Mouse (Mus musculus) fat pad, adult 2 months (tissue): ENCODE results near the gene Acvr1.

Experiments used
- DNase-seq: peaks from one replicate; pipeline ENCODE4 v3.0.0-alpha.2; 2011; ENCODE audit warnings: low read depth, low spot score; ENCODE audit errors: extremely low read depth

Acvr1 gene

DNA sequence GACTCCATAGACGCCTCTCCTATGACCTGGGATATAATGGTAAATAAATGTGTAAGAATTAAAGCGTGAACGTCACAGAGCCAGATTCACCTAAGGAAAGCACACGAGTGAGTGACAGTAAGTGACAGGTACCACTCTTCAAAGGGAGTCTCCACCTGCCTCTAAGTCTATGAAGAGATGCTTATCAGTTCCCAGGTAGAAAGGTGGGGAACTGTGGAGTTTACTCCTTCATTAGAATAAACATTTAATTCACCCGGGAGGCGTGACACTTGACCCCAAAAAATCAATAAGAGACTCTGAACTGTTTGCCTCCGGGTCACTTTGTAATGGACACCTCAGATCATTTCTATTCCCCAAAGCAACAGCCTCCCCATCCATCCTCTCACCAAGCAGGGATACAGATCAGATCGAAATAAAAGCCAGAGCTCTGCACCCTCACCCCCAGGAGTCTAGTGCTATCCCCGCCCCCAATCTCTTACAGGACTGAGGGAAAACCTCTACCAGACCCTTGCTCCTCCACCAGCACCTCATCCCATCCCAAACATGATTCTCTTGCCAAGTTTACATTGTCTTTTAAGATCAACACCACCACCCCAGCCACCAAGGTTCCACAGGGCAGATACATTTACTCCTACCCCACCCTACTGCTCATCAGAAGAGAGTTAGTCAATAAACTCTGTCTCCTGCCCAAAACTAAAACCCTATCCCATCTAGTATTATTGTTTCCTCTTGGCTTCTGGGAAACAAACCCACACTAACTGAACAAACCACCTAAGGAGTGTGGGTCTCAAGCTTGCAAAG lies 9.7 kb downstream of the Acvr1 start:
- no peak for DNase-seq

DNA sequence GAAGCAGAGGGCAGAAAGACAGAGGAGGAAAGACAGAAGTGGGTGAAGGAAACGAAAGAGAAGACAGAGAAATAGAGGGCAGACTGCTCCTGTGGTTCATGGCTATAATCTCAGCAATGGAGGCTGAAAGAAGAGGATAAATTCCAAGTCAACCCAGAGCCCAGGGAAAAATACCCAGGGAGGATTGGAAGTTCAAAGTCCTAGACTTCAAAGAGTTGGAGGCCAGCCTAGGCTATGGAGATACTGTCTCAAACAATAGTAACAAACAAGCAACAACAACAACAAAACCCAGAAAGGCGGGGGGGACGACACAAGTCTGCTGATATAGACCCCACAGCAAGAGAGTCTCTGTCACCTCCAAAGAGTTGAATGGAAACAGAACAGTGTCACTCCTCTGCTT lies 14.7 kb downstream of the Acvr1 start:
- DNase-seq = no peak

DNA sequence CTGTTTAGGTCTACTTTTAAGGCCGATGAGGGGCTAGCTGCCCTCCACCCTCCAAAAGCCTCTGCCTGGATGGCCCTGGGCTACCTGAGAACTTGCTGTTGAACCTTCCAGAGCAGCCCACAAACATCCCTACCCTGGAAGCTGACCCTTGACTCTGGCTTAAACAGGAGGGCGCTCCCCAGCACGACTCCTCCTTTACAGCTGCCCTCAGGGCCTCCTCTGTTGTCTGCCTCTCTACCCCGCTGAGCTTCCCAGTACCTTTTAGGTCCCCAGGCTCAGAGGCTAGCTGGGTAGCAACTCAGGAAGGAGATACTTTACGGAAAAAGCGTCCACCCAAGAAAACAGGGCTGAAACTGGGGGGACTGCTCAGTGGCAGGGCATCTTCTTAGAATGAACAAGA lies 15.1 kb downstream of the Acvr1 start:
- no peak for DNase-seq

DNA sequence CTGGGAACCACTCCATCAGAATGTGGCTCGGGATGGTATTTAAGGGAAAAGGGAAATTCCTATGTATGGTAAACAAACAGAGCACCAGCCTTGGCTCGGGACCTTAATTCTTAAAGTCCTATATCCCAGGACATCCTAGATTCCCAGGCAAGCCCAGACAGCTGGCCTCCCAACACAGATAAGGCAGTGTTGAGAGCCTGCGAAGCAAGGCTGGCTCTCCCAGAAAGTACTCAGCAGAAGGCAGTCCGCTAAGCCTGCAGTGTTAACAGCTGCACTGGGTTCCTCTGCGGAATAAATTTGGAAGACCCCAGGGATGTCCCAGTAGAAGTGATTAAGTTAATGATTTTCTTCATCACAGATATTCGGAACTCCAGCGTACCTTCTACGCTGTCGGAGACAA lies 16.5 kb downstream of the Acvr1 start:
- no peak for DNase-seq

DNA sequence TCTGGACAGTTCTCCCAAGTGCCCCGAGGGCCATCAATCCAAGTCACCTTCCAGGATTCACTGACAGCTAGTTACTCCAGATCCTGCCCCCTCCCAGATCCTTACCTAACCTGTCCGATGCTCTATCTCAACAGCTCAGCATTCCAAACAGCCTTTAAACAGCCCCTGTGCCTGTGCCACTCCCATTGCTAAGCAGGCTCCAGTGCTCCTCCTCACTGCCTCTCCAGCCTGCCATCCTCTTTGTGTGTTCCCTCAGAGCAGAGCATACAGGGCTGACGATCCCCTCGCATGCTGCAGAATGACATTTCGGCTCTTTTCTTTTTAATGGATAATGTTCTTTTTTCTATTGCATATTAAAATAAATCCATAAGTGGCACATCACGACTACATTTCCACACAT lies 17.0 kb downstream of the Acvr1 start:
- DNase-seq = no peak

DNA sequence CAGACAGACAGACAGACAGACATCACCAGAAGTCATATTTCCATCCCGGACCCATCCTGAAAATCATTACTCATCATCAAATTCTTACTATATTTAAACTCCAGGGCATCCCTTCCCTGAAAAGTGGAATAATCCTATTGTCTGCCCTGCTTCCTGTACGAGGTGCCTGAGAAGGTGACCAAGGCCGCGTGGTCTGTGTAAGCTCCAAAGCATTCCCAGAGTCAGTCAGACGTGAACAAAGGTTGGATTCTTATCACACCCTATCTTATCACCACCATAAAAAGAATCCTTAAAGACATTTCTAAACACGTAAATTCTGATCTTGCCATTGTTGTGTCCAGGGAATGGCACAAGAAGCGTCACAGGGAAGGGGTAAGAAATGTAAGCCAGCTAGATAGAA lies 18.0 kb downstream of the Acvr1 start:
- DNase-seq = no peak

DNA sequence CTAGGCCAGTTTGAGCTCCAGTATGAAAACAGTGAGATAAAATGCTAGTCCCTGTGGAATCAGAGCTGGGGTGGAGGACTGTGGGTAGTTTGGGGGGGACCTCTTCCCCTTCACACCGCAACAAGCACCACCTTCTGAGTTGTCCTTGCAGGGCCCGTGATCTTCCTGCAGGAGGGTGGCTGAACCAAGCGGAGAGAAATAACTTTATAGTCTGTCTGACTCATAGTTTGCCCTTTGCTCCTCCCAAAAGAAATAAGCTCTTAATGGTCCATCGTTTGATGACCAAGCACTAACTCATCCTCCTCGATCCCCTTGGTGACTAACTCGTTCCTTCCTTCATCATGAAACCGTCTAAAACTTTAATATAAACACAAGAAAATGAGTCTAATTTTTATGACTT lies 20.7 kb downstream of the Acvr1 start:
- DNase-seq = no peak

DNA sequence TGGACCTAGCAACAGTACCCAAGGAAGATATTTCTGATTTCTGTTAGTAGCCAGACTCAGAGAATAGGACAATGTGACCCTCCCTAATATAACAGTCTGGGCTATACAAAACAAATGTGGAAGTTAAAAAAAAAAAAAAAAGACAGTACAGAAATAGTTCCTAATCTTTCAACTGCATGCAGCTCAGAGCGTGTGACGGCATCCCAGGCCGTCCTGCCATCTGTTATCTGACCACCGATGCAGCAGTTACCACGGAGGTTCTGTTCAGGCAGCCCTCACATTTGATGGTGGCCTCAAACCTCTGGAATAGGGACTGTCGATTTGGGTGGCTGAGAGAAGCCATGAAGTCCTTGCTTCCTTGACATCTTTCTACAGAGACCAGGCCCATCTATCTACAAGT lies 22.6 kb downstream of the Acvr1 start:
- DNase-seq = no peak

DNA sequence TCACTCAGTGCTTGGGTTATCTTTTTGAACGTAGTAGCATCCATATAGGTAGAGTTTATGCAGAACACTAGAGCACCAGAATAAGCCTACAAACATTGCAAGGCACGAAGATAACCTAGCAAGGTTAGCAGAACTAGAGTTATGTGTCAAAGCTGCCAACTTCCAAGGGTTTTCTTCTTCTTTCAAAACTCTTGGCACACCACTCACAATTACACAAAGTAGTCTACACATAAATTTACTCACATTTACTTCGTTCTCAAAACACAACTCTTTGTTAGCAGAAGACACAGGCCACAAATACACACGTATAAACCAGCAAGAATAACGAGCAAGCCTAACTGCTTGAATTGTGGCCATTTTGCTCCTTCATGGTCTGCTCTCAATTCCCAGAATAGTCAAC lies 23.7 kb downstream of the Acvr1 start:
- no peak for DNase-seq

DNA sequence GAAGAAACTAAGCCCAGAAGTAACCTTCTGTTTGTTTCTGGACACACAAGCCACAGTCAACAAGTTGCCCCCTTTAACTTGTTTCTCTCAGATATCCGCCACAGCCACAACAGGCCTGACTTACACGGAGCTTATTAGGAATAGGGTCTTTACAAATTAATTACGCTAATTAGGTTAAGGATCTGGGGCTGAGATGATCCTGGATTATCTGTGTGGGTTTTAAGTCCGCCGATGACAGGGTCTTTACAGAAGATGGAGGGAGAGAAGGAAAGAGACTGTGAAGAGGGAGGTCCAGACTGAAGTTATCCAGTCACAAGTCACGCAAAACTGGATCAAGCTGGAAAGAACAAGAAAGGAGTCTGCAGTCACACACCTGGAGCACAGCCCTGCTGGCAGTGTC lies 28.8 kb downstream of the Acvr1 start:
- DNase-seq = no peak

DNA sequence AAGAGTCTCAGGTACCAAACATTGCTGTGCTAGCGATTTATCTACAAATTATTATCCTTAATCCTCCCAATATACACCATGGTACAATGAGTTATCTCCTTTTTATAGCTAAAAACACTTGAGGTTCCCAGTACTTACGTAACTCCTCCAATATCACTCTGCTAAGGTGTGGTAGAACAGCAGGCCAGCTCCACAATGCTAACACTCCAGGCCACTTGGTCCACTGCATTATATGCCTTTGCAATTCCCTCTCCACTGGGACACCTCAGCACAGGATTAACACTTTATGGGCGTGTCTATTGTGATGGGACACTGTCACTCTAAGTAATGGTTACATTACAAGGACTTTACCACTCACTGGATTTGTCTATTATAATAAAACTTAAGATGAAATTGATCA lies 30.2 kb downstream of the Acvr1 start:
- DNase-seq = no peak

DNA sequence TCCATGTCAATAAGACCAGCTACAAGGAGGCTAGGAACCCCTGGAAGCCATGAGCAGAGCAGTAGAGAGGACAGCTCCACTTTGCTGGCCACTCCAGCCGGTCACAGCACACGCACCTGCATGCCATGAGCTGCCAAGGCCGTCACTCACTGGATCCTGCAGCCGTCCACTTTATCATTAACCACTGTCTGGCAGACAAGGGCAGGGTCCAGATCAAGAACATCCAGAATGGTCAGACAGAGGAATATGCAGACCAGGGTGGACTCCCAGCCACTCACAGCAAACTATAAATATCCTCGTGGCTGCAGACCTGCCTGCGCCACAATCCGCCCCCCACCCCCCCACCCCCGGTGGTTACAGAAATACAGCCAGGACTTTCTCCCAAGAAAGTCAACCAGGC lies 31.7 kb downstream of the Acvr1 start:
- DNase-seq = no peak

DNA sequence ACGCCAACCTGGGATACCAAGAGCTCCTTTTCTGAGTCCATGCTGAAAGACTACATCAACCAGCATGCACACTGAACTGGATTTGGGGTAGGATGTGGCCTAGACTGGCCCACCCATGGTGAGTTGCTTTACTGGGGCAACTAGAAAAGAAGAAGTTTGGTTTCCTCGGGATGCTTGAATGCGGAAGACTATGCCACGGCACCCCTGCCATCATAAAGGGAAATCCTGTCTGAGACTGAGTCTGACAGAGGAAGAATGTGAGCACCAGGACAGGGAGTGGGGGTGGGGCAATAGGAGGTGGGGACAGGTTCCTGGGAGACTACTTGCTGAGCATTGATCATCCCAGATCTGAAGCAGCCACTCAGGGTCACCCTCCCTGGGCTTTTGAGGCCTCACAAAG lies 32.6 kb downstream of the Acvr1 start:
- no peak for DNase-seq

DNA sequence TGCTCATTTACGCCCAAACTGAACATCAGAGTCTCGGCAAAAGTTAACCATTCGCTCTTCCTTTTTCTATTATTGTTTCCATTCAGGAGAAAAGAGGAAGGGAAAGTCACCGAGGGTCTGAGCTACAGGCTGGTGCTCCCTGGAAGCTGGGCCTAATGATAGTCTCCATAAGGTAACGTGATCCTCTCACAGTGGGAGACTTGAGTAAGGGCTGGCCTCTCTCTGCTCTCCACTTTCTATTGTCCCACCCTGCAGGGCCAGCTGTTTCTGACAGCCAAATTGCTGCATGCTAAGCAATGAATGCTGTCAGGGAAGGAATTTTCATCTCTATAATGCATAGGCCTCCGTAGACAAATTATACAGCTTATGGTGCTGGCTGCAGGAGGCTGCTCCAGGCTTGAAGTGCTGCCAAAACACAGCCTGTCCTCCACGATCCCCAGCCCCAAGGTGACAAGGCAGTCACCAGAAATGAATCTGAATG lies 33.4 kb downstream of the Acvr1 start:
- no peak for DNase-seq

DNA sequence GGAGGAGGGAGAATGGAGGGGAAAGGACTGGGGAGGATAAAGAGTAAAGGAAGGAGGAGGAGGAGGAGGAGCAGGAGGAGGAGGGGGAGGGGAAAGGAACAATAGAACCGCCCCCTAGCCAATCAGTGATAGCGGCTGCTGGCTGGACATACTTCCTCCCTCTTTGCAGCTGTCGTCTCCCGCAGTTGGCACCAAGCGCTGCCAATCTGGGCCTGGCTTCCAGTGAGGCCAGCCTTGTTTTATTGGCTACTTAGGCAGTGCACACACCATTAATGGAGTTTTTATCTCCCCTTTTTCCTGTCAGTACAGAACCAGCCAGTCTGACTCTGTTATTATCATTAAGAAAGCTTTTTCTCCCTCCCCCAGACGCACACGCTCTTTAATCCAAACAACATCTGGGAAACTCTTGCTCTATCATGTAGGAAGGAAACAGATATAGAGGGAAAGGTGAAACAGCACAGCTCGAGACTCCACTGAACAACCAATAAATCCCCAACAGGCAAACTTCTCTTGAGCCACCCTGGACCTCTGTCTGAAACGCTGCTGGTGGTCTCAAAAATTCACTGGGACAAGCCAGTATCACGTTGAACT lies 34.6 kb downstream of the Acvr1 start:
- peak; percentile 33 for DNase-seq

DNA sequence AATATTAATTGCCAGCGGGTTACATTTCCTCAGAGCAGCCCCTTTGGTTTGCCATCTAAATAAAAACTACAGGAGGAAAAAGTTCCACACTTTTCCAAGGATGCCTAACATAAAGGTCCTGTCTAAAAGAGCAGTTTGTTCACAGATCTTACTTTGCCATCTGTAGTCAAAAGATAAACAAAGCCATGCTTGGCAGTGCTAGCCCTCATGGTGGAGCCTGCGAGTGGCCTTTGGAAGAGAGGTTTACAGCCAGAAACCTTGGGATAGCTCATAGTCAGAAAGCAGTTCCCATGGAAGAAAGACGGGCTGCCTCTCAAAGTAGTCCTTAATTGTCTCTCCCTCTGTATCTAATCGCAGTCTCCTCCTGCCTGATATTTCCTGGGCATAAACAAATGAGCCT lies 36.4 kb downstream of the Acvr1 start:
- no peak for DNase-seq

DNA sequence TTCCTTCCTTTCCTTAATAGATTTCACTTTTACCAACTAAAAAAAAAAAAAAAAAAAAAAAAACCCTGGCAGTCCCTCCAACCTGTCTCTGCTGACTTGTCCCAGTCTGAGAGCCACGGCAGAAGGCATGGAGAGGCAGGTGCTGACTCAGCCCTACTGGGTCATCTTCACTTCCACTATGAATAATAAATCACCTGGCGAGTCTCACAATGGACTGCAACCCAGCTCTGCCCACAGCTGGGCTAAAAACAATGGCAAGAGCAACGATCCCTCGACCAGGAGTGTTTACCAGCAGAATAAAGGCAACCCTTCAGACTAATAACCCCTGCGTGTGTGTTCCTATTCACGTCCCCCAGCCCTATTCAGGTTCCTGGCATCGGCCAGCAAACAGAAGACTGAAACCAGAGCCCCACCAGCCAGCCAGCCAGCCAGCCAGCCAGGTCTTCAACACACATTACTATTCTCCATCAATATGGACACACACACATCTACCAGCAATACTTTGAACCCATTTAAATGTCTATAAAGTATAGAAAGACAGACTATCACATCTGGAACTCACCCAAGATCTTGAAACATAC lies 37.0 kb downstream of the Acvr1 start:
- DNase-seq = no peak

DNA sequence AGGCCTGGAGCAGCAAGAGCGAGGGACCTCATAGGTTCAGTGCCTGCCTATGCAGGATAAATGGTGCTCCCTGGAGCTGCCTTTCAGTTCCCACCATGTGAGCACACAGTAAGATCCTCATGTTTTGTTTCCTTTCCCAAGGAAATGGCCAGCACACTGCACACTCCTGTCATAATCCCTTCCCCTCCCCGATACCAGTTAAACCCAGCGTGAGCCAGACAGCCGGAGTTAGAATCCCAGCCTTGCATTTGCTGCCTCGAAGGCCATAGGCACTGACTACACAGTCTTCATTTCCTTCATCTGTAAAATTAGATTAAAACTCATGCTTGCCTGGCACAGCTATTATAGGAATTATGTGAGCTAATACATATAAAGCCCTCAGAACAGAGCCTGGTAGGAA lies 37.6 kb downstream of the Acvr1 start:
- no peak for DNase-seq

DNA sequence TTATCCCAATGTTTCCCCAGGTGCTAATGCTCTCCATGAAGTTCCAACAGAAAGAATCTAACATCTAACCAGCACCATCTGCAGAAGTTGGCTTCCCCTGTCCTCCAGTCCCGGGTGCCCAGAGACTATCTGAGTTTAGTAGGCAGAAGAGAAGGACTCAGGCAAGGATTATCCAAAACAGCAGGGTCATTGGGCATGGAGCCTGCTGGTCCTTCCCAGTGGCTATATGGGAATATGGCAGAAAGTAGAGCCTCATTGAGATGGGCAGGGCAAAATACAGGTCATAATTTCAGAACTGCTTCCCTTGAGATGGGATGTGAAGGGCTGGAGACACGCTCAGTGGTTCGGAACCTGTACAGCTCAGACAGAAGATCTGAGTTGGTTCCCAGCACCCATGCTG lies 39.2 kb downstream of the Acvr1 start:
- DNase-seq = no peak

DNA sequence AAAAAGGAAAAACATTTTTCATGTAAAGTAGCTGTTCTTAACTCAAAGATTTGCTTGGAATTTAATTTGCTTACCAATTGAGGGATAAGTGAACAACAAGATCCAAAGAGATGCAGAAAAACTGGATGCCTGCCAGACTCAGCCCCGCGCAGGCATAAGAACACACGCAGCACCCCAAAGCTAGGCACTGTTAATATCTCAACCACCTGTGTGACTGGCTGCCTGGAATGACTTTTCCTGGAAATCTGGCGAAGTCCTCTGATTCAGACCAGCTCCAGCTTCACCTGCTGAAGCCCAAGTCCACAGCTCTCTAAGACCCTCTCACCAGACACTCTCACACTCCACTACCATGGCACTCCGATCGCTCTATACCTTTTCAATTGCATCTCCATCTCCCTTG lies 42.6 kb downstream of the Acvr1 start:
- DNase-seq = no peak

DNA sequence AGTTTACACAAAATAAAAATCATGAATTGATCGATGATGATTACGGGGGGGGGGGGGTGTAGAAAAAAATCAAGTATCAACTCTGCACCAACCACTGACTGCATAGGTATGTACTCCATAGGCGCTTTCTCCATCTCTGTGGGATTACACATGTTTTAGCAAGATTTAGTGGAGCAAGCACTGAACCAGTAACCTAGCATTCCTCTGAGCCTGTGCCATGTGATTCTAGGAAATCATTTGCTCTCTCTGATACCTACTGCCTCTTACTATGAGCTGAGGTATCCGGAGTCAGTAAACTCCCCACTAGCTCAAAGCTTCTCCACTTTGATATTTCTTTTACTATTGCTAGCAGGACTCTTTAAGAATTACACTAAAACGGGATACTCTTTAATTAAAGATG lies 43.1 kb downstream of the Acvr1 start:
- no peak for DNase-seq

DNA sequence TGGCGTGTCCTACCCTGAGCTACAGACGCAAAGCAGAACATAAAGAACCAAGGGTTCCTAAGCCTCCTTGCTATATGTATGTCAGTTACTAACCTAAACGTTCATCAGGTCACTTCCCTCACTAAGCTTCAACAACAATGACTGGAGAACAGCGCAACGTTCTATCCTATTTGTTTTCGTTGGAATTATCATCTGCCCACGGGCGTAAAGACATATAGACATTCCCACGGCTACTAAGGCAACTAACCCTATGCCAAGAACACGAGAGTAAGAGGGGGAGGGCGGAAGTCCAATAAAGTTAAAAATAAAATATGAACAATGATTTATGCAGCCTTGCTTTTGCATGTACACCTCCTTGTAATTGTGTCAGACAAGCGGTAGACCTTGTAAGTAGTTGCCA lies 43.9 kb downstream of the Acvr1 start:
- peak; percentile 71 for DNase-seq

DNA sequence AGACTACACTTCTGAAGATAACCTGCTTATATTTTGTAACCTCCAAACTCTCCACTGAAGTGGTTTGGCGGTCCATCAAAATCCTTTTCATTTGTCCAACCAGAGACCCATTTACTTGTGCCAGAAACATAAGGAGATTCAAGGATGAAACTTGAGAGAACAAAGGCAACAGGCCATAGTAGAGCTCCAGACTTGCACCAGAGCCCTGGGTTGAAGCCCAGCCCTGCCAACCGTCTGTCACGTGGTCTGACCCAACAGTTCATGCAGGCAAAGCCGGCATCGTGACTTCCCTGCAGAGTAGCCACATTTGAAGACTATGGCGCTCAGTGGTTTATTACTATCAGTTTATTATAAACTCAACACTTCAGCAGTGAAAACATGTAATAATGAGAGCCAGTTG lies 45.3 kb downstream of the Acvr1 start:
- no peak for DNase-seq
